Mouse (Mus musculus): ENCODE results near the gene Zcchc4. TPM values are rescaled to one million over a fixed set of nuclear protein-coding genes. Genes with fewer than 3 reads are reported as not detected.

The Zcchc4 gene
- polyA plus RNA-seq, 1 experiment, result 0.07 TPM

DNA sequence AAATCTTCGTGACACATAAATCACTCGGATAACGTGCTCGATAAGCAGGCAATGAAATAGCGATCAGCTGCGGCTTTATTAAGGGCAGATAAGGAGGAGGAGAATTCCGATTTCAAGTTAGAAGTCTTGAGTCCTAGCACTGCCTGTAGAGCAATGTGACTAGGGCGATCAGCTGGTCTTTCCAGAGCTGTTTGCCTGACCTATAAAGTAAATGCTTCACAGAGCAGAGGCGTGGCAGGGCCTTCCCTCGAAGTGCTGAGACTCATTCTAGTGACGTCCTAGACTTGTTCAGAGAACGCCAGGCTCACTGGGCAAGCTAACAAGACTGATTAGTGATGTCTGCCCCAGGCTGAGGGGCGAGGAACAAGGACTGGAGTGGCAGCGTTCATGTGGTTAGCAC is 35.8 kb downstream of the Zcchc4 start:
- Histone ChIP-seq H3K36me3 (ENCODE audit: control insufficient read depth) (peaks cover 73% of the 10 kb centered on the region), H3K4me3 (replicated peaks) (no peak overlapping the region), H3K9me3 (ENCODE audit: control insufficient read depth, low read length) (no peaks in the 10 kb centered on the region), H3K27me3 (ENCODE audit: control insufficient read depth) (no peaks in the 10 kb centered on the region), H3K4me1 (ENCODE audit: control insufficient read depth) (no peaks in the 10 kb centered on the region)
- TF ChIP-seq TAL1 (IDR thresholded peaks at IDR 0.05; ENCODE audit: low read length), result no peak
- TF ChIP-seq GATA1 (IDR thresholded peaks at IDR 0.05; ENCODE audit: low read length), result no peak

DNA sequence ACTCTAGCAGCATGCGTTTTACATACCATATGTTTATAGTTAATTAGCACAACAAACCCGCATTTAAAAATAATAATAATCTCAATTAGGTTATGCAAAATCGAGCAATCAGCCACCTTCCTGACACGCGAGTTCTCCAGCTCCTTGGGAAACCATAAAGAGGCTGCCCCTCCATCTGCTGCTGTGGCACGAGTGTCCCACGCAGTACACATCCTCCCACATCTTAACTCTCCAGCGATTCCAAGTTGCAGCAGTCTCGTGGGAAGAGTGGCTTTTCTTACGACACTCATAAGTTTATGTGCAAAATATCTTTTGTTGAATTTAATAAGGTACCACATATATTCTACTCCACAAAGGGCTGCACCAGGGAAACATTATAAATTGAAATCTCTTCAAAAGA is 37.2 kb downstream of the Zcchc4 start:
- no peaks in the 10 kb centered on the region for H3K9me3 ChIP-seq (ENCODE audit: control insufficient read depth, low read length)
- TF ChIP-seq GATA1 (IDR thresholded peaks at IDR 0.05; ENCODE audit: low read length) (no peak), TAL1 (IDR thresholded peaks at IDR 0.05; ENCODE audit: low read length) (no peak)
- no peaks in the 10 kb centered on the region for H3K4me1 ChIP-seq (ENCODE audit: control insufficient read depth)
- H3K27me3 ChIP-seq (ENCODE audit: control insufficient read depth), result no peaks in the 10 kb centered on the region
- H3K4me3 ChIP-seq (replicated peaks), result no peak overlapping the region
- H3K36me3 ChIP-seq (ENCODE audit: control insufficient read depth), result peaks cover 71% of the 10 kb centered on the region

DNA sequence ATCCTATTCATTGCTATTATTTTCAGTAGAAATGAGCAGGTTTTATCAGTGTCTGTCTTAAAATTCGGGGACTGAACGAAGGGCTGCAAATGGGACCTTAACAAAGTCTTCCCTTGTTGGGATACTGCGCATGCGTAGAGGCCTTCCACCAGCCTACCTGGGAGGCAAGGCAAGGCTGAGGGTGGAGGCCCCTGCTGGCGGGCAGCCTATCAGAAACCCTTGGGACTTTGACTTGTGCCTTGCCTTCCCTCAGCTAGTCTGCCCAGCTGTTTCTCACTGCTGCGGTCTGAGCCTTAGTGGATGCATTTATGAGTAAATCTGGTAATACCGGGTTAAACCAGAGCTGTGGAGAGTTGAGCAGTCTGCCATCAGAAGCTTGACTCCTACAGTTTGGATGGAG is 38.1 kb downstream of the Zcchc4 start:
- no peak for TF ChIP-seq GATA1 (IDR thresholded peaks at IDR 0.05; ENCODE audit: low read length)
- no peak for TF ChIP-seq TAL1 (IDR thresholded peaks at IDR 0.05; ENCODE audit: low read length)
- Histone ChIP-seq H3K9me3 (ENCODE audit: control insufficient read depth, low read length) (no peaks in the 10 kb centered on the region), H3K27me3 (ENCODE audit: control insufficient read depth) (no peaks in the 10 kb centered on the region), H3K36me3 (ENCODE audit: control insufficient read depth) (peaks cover 67% of the 10 kb centered on the region), H3K4me1 (ENCODE audit: control insufficient read depth) (no peaks in the 10 kb centered on the region), H3K4me3 (replicated peaks) (no peak overlapping the region)

DNA sequence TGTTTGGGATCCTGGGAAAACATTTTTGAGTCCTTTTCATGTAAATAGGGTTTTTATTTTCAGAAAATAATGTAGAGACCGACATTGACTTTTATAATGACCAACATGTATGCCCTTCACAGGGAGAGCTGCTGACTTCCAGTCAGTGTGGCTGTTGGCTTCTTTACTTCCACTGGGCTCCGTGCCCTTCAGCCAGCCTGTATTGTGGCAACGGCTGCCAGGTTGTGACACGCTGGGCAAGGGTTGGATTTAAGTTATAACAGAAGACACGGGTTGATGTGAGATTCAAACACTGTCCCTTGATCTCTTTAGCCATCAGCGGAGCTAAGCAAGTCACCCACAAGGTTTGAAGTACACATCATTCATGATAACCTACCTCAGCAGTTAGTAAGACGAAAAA is 43.5 kb downstream of the Zcchc4 start:
- H3K27me3 ChIP-seq (ENCODE audit: control insufficient read depth), result no peaks in the 10 kb centered on the region
- no peaks in the 10 kb centered on the region for H3K9me3 ChIP-seq (ENCODE audit: control insufficient read depth, low read length)
- H3K36me3 ChIP-seq (ENCODE audit: control insufficient read depth), result peaks cover 61% of the 10 kb centered on the region
- TF ChIP-seq TAL1 (IDR thresholded peaks at IDR 0.05; ENCODE audit: low read length) (no peak), GATA1 (IDR thresholded peaks at IDR 0.05; ENCODE audit: low read length) (no peak)
- H3K4me1 ChIP-seq (ENCODE audit: control insufficient read depth), result no peaks in the 10 kb centered on the region
- no peak overlapping the region for H3K4me3 ChIP-seq (replicated peaks)

DNA sequence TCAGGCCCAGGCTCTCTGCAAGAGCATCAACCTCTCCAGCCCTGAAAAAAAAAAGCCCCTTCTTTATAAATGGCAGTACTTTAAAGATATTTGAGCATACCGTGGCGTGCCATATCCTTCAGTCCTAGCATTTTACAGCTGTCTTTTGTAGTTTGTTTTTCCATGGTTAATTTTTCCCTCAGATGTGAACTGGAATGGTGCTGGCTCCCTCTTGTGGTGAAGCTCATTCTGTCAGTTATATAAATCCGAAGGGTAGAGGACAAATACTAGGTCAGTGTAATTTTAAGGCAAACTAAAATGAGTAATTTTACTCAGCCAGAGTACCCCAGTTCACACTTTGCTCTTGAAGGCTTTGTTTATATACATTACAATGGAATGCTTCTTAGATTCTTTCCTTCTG is 46.5 kb downstream of the Zcchc4 start:
- TF ChIP-seq GATA1 (IDR thresholded peaks at IDR 0.05; ENCODE audit: low read length), result no peak
- TF ChIP-seq TAL1 (IDR thresholded peaks at IDR 0.05; ENCODE audit: low read length), result no peak
- H3K9me3 ChIP-seq (ENCODE audit: control insufficient read depth, low read length), result no peaks in the 10 kb centered on the region
- H3K27me3 ChIP-seq (ENCODE audit: control insufficient read depth), result no peaks in the 10 kb centered on the region
- no peak overlapping the region for H3K4me3 ChIP-seq (replicated peaks)
- H3K36me3 ChIP-seq (ENCODE audit: control insufficient read depth), result peaks cover 58% of the 10 kb centered on the region
- no peaks in the 10 kb centered on the region for H3K4me1 ChIP-seq (ENCODE audit: control insufficient read depth)

DNA sequence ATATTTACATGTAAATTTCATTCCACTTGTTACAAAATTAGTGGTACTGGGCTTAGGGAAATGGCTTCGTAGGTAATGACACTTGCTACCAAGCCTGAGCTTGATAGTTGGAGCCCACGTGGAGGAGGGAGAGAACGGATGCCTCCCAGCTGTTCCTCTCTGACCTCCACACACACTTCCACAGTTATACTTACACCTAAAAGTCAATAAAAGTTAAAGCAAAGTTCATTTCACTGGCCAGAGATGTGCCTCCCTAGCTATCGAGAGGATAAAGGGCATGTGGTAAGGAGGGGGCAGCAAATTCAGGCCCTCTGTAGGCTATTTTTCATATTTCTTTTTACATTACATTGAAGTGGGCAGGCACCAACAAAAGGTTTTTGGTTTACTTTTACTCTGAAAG is 52.7 kb downstream of the Zcchc4 start:
- Histone ChIP-seq H3K9me3 (ENCODE audit: control insufficient read depth, low read length) (peaks cover 7% of the 10 kb centered on the region), H3K4me1 (ENCODE audit: control insufficient read depth) (peaks cover 8% of the 10 kb centered on the region), H3K27me3 (ENCODE audit: control insufficient read depth) (no peaks in the 10 kb centered on the region), H3K36me3 (ENCODE audit: control insufficient read depth) (peaks cover 23% of the 10 kb centered on the region), H3K4me3 (replicated peaks) (no peak overlapping the region)
- TF ChIP-seq TAL1 (IDR thresholded peaks at IDR 0.05; ENCODE audit: low read length) (no peak), GATA1 (IDR thresholded peaks at IDR 0.05; ENCODE audit: low read length) (no peak)

DNA sequence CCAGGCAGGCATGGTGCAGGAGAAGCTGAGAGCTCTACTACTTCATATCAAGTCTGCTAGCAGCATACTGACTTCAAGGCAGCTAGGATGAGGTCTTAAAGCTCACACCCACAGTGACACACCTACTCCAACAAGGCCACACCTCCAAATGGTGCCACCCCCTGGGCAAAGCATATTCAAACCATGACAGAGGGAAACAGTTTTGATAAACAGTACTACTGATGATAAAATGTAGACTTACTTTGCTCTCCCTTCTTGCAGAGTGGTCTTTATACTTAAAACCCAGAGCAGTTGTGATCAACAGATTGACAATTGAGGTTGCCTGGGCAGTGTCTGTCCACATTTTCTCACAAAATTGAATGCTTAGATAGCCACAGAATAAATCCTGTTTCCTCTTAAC is 57.8 kb downstream of the Zcchc4 start:
- H3K4me1 ChIP-seq (ENCODE audit: control insufficient read depth), result peaks cover 32% of the 10 kb centered on the region
- H3K9me3 ChIP-seq (ENCODE audit: control insufficient read depth, low read length), result peaks cover 8% of the 10 kb centered on the region
- peak overlapping the region; percentile 75 for H3K4me3 ChIP-seq (replicated peaks)
- TF ChIP-seq TAL1 (IDR thresholded peaks at IDR 0.05; ENCODE audit: low read length) (no peak), GATA1 (IDR thresholded peaks at IDR 0.05; ENCODE audit: low read length) (no peak)
- H3K36me3 ChIP-seq (ENCODE audit: control insufficient read depth), result peaks cover 7% of the 10 kb centered on the region
- no peaks in the 10 kb centered on the region for H3K27me3 ChIP-seq (ENCODE audit: control insufficient read depth)

DNA sequence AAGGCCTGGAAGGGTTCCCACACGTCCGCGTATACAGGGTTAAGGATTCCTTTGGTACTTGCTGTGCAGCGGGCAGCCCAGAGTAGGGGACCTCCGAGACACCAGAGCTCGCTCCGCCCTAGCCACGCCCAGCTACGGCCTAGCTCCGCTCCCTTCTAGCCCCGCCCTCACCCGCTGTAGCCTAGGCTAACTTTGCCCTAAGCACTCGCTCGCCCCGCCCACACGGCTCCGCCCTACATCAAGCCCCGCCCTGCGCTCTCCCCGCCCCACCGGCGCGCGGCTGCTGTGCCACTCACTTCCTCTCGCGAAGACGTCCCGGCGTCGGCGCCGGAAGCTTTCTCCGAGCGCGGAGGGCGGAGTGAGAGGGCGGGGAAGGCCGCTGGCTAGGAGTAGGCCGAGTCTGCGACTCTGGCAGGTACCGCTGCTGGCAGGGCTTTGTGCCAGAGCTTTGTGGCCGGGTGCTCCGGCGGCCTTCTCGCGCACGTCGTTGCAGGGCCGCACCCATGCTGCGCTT is 58.6 kb downstream of the Zcchc4 start, which contains the start of gene Anapc4:
TSS of gene Anapc4 (plus strand) at position 252 of the 514 bp plus-strand sequence.
- H3K27me3 ChIP-seq (ENCODE audit: control insufficient read depth), result no peaks in the 10 kb centered on the region
- H3K4me1 ChIP-seq (ENCODE audit: control insufficient read depth), result peaks cover 32% of the 10 kb centered on the region
- peak within 1 kb of the TSS; percentile 75 for H3K4me3 ChIP-seq (replicated peaks)
- H3K36me3 ChIP-seq (ENCODE audit: control insufficient read depth), result peaks cover 10% of the 10 kb centered on the region
- TF ChIP-seq GATA1 (IDR thresholded peaks at IDR 0.05; ENCODE audit: low read length) (no peak), TAL1 (IDR thresholded peaks at IDR 0.05; ENCODE audit: low read length) (no peak)
- H3K9me3 ChIP-seq (ENCODE audit: control insufficient read depth, low read length), result peaks cover 8% of the 10 kb centered on the region

DNA sequence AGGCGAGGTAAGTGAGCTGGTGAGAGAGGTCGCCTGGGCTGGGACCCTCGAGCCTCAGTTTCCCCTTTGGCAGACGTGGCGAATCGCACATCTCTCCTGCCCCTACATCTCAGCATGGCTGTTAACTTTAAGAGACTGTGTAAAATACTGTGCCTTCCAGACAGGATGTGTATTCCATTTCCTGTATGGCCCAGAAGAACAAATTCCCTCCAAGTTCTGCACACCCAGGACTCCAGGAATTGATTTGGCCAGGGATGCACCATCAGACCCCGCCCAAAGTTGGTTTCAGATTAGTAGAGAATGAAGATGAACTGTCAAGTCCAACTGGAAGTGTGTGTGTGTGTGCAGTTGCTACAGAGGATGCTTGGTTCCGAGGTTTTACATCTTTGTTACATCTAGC is 59.2 kb downstream of the Zcchc4 start:
- Histone ChIP-seq H3K27me3 (ENCODE audit: control insufficient read depth) (no peaks in the 10 kb centered on the region), H3K36me3 (ENCODE audit: control insufficient read depth) (peaks cover 14% of the 10 kb centered on the region)
- TF ChIP-seq GATA1 (IDR thresholded peaks at IDR 0.05; ENCODE audit: low read length) (no peak), TAL1 (IDR thresholded peaks at IDR 0.05; ENCODE audit: low read length) (no peak)

DNA sequence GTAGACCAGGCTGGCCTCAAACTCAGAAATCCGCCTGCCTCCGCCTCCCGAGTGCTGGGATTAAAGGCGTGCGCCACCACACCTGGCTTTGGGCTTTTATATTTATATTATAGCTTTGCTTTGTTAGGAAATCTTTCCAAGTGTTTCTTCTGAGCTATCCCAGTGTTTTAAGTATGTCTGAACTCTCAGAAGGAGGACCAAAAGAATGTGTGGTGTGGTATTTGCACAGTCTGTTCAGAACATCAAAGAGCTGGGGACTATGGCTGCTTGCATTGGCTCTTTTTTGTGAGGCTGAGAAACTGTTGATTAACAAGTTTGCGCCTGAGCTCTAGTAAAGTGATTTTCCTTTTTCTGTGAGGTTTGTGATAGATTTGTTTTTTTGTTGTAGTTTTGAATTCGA is 69.1 kb downstream of the Zcchc4 start:
- Histone ChIP-seq H3K4me1 (ENCODE audit: control insufficient read depth) (no peaks in the 10 kb centered on the region; the same call in 1 of the 2 replicates), H3K36me3 (ENCODE audit: control insufficient read depth) (peaks cover 43% of the 10 kb centered on the region), H3K27me3 (ENCODE audit: control insufficient read depth) (no peaks in the 10 kb centered on the region), H3K4me3 (replicated peaks) (no peak overlapping the region), H3K9me3 (ENCODE audit: control insufficient read depth, low read length) (no peaks in the 10 kb centered on the region)
- no peak for TF ChIP-seq TAL1 (IDR thresholded peaks at IDR 0.05; ENCODE audit: low read length)

More for the DNA sequence above, 59.2 kb downstream of the Zcchc4 start:
- Histone ChIP-seq H3K4me3 (replicated peaks) (peak overlapping the region; percentile 75), H3K9me3 (ENCODE audit: control insufficient read depth, low read length) (peaks cover 8% of the 10 kb centered on the region), H3K4me1 (ENCODE audit: control insufficient read depth) (peaks cover 32% of the 10 kb centered on the region)

Measured in erythroblast, embryonic 14.5 days (primary cell).